Mouse (Mus musculus) megakaryocyte, embryonic 14.5 days (primary cell): ENCODE data around the gene Megf8.

Source experiments
- FLI1 ChIP-seq: IDR thresholded peaks from 2 replicates; pipeline ENCODE4 v1.6.1; 2012; ENCODE audit warnings: low read length, inconsistent platforms, mixed read lengths
- GATA1 ChIP-seq: IDR thresholded peaks from 3 replicates; pipeline ENCODE4 v1.6.1; 2012; ENCODE audit warnings: mixed read lengths, low read length, inconsistent platforms, borderline replicate concordance

DNA sequence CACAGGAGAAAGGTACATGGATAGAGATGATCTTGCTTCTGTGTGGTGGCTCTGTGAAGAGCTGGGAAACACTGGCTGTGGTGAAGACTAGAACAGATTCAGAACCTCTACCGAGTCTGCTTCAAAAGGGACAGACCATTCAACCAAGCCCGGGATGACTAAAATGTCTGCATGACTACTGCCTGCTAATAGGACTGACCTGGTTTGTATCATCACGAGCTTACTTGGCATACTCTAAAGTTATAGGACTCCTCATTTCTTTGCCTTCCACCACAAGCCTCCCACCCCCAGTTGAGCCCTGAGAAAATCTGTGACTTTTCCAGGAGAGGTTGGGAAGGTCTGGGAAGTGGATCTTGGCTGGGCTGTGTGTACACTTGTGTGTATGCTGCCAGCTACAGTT is 94.9 kb downstream of the Megf8 start:
- TF ChIP-seq GATA1 (no peak), FLI1 (no peak)
